Mouse (Mus musculus): ENCODE measurements around the gene Ube2o.

The Ube2o gene

DNA sequence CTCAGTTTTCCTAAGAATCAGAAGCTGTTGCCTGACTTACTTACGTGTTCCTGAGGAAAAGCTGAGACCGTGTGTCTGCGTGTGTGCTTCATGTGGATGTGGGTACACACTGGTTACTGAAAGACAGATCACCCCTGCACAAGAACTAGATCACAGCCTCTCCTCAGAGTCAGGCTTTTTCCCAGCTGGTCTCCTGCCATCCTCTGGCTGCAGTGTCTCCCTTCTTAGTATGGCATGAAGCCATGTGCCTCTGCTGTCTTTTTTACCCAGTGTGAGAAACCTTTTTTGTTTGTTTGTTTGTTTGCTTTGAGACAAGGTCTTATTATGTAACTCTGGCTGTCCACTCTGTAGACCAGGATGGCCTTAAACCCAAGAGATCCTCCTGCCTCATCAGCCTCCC, 2.0 kb downstream of the Ube2o start:
- no peak for DNase-seq

DNA sequence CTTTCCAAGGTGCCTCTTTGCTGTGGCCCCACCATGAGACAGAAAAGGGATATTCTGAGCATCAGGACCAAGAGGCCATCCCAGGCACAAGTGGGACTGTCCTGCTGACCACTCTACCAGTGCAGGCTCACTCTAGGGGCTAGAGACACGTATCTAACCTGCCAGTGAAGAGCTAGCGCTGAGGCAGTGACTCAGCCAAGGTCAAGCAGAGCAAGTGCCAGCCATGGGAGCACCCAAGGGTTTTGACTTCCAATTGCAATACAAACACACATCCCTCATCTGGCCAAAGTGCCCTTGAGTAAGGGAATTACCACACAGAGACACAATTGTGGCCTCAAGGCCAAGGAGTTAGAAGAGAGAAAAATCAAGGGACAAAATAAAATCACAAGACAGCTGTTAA, 5.9 kb downstream of the Ube2o start:
- DNase-seq = no peak

DNA sequence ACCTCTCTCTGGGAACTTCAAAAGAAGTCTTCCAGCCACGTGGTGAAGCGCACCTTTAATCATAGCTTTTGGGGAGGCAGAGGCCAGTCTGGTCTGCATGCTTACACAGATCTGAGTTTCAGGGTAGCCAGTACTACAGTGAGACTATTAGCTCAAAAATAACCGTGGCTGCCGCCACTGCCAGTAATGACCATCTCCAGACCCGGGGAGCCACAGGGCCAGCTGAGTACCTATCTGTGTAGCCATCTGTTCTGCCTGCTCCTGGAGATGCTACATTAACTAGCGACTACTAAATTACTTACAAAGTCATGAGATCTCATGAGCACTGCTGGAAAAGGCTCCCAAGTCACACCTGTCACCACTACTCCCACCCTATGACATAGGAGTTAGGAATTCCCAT, 6.3 kb downstream of the Ube2o start:
- no peak for DNase-seq

DNA sequence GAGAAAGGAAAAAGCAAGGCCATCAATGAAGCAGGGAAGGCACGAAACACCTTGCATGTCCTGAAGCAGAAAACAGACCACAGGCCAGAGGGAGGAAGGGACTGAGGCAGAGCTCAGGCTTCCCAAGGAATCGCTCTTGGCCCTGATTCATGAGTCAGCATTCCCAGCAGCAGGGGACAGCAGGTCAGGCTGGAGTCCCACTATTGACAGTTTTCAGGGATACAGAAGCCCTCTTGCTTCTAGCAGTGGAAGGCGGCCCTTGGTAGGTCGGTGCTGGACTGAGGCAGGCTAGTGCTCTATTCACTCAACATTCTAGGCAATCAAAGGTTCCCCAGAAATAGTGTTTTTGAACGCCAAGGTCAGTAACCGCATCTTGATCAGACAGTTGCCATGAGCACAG, 6.8 kb downstream of the Ube2o start:
- no peak for DNase-seq

DNA sequence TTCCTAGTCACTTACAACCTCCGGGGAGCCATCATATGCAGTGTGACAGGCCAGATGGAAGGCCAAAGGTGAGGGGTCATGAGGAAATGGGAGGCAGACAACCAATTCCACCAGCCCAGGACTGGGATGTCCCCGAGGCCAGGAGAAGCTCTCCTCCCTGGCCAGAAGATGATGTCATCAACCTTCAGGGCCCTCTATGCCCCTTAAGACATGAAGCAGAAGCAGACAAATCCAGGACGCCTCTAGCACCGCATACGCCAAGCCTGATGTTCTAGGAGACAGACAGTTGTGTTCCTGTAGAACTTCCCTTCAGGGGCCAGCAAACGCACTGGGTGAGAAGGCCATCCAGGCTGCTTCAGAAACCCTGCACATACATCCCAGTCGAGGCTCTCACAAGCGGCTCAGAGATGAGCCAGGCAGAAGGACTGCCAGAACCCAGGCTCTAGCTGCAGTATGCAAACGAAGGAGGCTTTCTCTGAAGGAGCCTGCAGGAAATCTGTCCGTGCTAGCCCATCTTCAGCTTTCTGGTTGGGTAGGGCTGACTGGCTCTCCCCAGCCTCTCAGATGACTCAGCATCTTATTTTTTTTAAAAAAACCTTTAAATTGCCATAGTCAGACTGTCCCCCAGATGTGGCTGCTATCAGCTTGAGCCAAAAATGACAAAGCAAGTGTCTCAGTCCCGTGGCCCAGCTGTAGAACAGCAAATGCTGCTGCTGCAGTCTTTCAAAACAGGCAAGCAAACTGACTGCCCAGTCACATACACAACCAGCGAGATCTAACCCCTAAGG, 8.3 kb downstream of the Ube2o start:
- DNase-seq = no peak

DNA sequence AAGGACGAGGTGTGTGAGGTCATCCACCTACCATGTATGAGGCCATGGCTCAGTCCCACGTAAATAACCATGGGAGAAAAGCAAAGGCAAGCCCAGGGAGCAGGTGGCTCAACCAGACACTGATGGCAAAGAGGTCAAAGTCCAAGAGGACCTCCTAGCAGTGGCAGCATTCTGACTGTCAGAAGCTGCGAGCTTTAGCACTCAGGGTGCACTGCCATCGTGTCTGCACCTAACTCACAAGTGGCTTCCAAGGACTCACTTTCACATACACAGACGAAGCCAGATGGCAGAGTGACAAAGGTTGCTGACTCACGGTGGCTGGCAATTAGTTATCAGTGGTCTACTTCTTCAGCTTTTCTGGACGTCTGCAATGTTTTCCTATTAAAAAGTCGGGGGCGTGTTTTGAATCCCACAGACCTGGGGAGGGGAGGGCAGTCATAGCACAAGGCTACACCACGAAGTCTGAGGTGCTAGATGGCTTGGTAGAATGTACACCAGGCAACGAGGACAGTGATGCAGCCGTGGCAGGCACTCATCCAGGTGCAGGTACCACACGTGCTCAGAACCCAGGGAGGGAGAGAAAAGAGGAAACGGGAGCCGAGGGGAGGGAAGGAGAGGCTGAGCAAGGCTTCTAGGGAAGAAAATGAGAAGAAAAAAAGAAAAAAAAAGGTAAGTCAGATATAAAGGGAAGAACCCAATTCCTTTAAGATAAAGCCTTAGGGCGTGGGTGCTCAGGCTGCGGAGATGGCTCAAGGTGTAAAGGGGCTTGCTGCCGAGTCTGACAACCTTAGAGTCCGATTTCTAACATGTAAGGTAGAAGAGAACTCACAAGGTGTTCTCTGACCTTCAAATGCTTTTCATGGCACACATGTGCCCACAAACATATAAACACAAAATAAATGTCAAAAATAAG, 9.2 kb downstream of the Ube2o start:
- DNase-seq = no peak

DNA sequence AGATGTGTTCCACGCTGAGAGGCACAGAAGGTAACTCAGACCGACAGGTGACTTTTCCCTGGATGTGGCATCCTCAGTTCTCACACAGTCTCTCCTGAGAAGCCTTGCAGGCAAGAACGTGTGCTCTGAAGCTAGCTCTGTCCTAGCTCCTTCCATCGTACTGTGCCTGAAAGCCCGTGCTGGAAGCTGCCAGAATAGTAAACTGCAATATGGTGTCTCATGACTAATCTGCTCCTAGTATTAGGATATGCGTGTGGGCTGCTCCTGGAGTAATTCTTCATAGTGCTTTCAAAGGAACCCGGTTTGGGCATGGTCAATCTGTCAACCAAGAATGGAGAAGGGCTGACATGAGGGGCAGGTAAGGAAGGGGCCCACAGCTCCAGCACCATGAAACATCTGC, 10.4 kb downstream of the Ube2o start:
- DNase-seq = no peak

DNA sequence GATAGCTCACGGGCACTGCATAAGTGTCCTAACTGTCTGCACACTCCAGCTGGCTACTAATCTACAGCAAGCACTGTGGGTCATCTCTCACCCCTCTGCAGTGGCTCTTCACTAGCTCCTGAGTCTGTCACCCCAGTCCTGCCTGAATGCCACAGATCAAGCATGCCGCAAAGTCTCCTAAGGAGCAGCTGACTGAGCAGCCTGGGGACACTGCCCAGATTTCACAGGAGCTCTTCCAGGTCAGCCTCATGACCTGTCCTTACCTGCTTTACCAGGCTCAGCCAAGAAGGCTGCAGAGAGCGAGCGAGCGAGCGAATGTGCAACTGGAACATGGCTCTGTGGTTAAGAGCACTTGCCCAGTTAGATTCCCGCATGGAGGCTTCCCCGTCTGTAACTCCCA, 13.7 kb downstream of the Ube2o start:
- DNase-seq = no peak

DNA sequence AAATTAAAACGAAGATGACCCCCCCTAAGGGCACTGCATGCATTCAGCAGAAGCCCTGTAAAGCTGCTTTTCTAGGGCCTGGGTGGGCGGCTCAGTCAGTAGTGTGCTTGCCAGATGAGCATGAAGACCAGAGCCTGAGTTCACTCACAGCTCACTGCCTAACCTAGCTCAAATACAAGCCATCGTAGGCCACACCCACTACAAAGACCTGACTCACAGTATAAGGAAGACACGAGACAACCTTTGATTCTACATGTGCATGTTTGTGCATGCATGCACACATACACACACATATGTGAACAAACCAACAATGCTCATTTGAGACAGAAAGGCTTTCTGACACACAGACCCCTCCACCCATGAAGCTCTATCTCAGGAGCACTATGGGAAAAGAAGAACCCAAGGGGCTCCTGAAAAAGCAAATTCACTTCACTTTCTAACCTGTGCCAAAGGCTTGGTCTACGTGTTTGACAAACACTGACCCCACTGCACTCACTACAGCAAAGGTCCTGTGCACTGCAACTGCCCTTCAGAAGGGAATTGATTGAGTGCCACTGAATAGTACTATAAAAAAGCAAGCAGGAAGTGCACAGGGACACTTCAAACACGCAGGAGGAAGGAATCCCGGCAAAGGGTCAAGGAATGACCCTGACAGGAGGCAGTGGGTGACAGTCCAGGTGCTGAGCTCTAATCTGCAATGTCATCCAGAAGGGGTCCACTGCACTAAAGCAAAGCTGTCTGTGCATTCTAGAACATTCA, 15.8 kb downstream of the Ube2o start:
- DNase-seq = no peak

DNA sequence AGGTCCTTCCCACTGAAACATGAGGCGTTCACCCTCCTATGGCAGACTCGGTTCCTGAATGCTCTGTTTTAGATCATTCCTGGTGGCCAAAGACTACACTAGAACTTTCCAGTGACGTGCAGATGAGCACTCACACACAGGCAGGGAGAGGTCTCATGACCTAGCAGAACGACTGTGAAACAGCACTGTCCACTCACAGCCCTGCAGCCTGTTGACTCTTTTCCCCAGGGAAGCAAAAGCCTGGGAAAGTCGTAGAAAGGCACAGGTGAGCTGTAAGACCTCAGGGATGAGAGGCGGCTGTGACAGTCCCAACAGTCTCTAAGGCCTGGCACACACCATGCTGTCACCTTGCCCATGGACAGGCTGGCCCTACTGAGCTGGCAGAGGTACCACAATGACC, 24.9 kb downstream of the Ube2o start:
- DNase-seq = no peak

DNA sequence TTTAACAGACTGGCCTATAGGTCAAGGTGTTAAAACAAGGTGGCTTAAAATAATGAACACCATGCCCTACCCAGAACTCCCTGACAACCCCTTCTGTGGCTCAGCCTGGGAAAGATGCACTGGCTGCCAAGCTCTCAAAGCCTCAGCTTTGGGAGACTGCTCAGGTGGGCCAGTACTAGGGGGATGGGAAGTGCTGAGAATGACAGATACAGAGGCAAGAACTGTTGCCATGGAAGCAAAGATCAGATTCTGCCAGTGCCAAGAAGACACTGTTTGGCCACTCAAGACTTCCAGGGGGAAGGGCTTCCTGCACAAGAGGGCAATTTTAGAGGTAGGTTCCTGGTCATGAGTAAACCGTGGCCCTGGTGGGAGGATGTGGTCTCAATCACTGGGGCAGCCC, 25.7 kb downstream of the Ube2o start:
- no peak for DNase-seq

DNA sequence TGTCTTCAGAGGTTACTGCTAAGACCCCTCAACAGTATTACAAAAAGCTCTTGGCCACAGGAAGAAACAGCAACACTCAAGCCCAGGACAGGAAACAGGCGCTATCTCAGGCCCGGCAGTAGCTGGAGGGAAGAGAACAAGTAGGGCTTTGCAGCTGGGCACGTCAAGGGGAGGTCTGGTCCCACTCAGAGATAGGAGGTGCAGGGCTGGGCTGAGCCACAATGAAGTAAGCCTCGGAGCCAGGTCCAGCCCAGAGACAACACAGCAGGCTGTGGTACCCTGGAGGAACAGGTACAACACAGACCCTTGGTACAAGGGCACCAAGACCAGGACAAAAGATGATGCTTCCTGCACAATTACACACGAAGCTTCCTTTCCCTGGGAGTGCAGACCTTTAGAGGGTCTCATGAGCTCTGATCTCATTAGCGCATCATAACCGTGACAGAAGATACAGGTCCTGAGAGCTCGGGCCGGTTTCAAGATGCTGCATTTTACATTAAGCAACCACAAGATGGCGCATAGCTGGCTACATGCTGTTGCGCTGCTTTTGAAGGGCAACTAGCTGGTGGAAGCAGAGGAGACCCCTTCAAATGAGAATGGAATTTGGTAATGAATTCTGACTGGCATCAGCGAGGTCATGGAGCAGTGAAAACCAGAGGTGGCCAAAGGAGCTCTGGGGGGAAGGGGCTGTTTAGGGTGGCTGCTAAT, 26.9 kb downstream of the Ube2o start:
- DNase-seq = peak; percentile 53

DNA sequence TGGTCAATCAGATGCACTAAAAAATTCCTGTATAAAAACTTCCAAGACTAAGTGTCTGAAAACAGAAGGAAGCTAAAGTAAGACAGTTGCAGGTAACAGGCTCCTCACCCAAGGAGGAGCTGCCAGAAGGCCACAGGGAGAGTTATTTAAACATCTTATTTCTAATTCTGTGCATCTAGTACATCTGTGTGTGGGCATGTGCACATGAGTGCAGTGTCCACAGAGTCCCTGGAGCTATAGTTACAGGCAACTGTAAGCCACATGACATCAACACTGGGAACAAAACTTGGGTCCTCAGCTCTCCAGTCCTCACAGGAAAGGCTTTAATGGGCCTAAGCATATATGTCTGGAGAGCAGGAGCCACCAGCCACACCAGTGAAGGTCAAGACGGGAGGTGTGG, 29.1 kb downstream of the Ube2o start:
- no peak for DNase-seq

DNA sequence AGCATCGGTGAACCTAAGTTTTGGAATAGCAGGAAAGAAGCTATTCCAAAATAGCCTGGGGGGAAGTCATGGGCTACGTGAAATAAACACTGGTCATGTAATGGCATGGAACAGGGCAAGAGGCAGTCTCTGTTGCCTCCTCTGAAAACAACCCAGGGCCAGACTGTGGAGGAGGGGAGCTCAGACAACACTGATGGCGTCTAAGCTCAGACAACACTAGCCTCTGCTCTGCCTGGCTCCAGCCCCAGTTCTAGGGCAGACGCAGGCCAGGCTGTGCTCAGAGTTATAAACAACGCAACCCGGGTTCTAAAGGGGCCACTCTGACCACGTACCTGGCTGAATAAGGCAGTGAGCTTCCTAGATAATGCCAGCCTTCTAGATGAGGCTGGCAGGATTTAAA, 30.5 kb downstream of the Ube2o start:
- DNase-seq = no peak

DNA sequence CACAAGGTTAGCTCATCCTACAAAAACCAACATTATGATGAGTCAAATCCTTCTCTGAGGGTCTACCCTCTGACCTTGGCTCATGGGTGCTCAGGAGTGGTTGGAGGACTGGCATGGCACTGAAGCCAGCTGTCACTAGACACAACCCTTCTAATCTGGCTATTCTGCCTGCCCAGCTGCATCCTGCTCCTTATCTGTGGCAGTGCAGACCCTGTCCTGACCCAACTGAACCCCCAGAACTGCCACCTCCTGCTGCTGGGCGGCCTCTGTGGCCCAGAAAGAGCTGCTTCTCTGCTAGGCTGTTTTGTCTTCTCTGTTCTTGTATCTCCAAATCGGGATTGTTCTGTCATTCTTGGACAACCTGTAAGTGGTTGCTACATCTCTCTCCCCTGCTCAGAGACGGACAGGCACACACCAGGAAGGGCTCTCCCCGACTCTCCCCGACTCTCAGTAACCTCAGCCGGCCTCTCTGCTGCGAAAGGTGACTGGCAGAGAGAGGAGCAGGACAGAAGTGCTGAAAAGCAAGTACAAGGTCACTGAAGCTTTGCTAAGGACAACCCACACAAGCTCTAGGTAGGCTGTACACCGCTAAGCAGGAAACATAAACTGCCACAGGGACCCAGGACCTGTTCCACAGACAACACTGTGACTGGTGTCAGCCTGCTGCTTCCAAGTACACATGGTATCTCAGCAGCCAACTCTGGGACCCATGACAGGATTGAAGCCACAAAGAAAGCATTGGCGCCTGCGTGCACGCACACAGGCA, 31.8 kb downstream of the Ube2o start:
- no peak for DNase-seq

DNA sequence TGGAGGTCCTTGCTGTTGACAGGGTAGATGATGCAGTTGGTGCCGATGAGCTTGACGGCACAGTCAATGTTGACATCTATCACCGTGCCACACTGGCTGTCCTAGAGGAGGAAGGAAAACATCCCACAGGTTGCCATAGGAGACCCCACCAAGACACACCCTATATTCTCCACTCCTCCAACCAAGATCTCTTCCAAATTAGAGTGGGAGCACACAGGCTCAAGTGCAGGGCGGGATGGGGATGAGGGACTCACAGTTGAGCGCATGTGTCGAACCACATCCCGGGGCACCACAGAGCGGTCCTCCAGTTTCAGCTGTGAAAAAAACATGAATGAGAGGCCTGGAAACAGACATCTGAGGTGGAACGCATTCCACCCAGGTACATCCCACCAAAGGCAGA, 32.5 kb downstream of the Ube2o start:
- no peak for DNase-seq

DNA sequence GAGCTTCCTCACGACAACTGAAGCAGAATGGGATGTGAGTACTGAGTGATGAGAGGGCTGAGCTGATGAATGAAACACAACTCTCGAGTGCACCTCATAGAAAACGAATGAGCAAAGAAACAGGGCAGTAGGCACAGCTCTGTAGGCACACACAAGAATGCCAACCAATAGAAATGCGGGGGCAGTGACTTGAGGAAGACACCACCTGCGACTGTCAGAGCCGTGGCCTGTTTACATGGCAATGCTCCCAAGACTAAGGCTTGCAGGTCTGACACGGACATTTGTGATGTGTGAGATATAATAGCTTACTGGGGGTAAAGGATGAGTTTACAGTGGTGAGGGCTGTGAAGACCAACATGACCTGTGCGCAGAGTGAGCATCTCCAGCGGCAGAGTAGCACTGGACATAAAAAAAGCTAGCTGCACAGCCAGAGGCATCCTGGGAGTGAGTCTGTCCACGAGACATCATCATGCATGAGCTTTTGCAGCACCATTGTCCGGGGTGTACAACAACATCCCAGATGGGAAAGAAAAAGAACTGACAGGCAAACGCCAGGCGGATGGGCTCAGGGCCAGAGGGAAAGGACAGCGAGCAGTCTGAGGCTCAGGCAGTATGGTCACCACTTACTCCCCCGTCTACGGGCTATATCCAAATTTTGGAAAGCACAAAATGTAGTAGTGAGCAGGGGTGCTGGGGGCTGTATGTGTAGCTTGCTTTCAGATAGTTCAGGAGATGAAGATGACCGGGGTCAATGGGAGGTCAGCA, 33.8 kb downstream of the Ube2o start:
- no peak for DNase-seq

DNA sequence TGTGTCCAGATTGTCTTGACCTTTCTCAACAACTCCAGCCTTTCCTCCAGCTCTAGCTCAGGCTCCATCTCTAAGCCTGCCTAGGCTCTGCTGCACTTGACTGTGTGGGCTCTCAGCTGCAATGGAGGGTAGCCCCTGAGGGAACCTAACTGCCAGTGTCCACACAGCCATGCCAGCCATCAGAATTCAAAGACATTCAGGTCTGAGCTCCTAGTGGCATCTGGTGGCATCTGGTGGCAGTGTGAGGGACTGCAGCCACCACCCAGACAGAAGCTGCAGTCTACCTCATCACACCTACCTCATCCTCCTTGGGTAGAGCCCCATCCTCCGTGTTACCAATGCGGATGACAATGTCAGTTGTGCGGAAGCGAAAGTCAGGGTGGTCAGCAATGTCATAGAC, 38.1 kb downstream of the Ube2o start:
- DNase-seq = peak; percentile 31

DNA sequence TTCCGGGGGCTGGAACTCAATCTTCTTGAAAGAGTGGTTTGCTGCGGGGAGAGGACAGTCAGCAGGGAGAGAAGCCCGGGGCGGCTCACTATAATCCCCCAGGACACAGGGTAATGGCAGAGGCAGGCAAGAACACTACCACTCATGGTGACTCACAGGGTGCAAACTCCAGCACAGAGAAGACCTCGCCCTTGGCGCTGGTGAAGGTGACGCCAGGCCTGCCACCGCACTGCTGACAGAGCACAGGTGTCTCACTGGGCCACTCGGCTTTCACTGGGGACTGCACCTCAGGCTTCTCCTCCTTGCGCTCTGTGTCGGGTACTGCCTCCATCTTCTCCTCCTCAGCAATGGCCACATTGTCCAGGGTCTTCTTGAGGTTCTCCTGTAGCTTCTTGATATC, 40.1 kb downstream of the Ube2o start:
- DNase-seq = no peak

DNA sequence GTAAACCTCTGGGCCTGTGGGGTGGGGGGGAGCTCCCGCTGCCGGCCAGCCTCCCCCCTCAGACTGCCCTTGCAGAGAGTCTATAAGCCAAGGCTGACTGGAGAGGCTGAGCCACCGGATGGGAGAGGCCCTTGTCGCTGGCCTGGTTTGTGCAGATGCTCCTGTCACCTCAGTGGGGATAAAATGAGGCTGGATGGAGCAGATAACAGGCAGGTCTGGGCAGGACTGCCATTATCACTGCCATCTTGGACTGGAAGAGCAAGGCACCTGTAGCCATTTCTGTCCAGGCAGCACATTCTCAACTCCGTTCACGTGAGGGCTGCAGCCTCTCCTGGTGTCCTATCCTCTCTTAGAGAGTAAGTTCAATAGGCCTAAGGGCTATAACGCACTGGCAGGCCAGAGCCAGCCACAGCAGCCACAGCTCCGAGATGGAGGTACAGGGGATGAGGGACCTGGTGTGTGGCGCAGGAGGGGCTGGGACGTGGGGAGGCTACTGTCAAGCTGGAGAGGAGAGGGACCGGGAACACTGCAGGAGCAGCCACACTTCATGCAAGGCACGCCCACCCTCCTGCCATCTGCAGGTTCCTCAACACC, 43.0 kb downstream of the Ube2o start:
- no peak for DNase-seq

DNA sequence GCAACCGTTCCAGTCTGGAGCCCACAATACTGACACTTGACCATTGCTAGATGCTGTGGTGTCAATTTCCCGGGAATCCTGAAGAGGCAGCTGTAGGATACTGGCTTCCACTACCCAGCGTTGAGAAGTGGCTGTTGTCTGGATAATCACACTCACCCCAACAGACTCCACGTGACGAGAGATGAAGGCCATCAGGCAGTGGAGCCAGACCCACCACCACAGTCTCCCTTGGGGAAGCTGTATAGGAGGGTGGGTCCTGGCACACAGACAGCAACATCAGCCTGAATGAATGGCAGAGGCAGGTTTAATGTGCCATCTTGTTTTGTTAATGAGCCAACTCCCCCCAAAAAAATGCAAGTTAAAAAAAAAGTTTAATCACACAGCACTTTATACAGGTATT, 43.9 kb downstream of the Ube2o start:
- DNase-seq = no peak

All from thymus, postnatal 14 days (tissue).